In genomic region chr6:124836411-124836810, GRCm38 (mm10) we compare ENCODE assay signal across 31 mouse cellular contexts. TPM values are rescaled to one million over a fixed set of nuclear protein-coding genes. Genes with fewer than 3 reads are reported as not detected.
DNase-seq lines count a peak whose midpoint lies in the region; ATAC-seq and TF ChIP-seq lines count a peak whose summit lies in the region.
"Had no signal": no experiment of that assay in that cellular context is flagged by ENCODE, and none has a peak within 500 bp of the region (broad histone marks: within the 10 kb centered on the region; RNA-seq: fewer than 3 reads in every experiment).

No protein-coding gene starts in this region.

- peaks cover 32% of the 10 kb centered on the region for H3K36me3 ChIP-seq in embryonic facial prominence, embryonic 13.5 days
- H3K36me3 ChIP-seq in embryonic facial prominence, embryonic 10.5 days (replicated peaks) = peaks cover 50% of the 10 kb centered on the region
- H3K36me3 ChIP-seq in kidney, postnatal 0 days (ENCODE audit: insufficient read depth, low read length) = no peaks in the 10 kb centered on the region
- H3K36me3 ChIP-seq in midbrain, embryonic 16.5 days (ENCODE audit: control insufficient read depth, insufficient read depth, low read length) = peaks cover 3% of the 10 kb centered on the region
- no peaks in the 10 kb centered on the region for H3K36me3 ChIP-seq in midbrain, embryonic 15.5 days (replicated peaks)

- H3K4me2 ChIP-seq in embryonic facial prominence, embryonic 13.5 days = no peak overlapping the region
- H3K4me2 ChIP-seq in kidney, postnatal 0 days (ENCODE audit: low read length) = no peak overlapping the region
- H3K4me2 ChIP-seq in midbrain, embryonic 16.5 days (ENCODE audit: low read length) = no peak overlapping the region
- no peak overlapping the region for H3K4me2 ChIP-seq in midbrain, embryonic 15.5 days
- H3K4me2 ChIP-seq: embryonic facial prominence, embryonic 15.5 days; heart, embryonic 11.5 days; liver, embryonic 12.5 days had no signal

- TF ChIP-seq CTCF in kidney, postnatal 0 days (IDR thresholded peaks at IDR 0.05; ENCODE audit: low read depth) = peak; percentile 20; the same call in 1 of the 2 replicates

- no peak for ATAC-seq in embryonic facial prominence, embryonic 13.5 days (ENCODE audit: insufficient number of reproducible peaks, insufficient read depth, low FRiP score, low TSS enrichment, low read depth)
- ATAC-seq in kidney, postnatal 0 days (replicated peaks; ENCODE audit: low FRiP score, low read depth) = no peak
- no peak for ATAC-seq in midbrain, embryonic 16.5 days
- no peak for ATAC-seq in midbrain, embryonic 15.5 days (replicated peaks)
- ATAC-seq: forebrain, embryonic 14.5 days; hindbrain, embryonic 16.5 days; intestine, postnatal 0 days; liver, embryonic 12.5 days; liver, postnatal 0 days had no signal

- H3K4me1 ChIP-seq in embryonic facial prominence, embryonic 13.5 days = peaks cover 37% of the 10 kb centered on the region
- peaks cover 77% of the 10 kb centered on the region for H3K4me1 ChIP-seq in embryonic facial prominence, embryonic 10.5 days
- 0 out of 2 replicates have a peak, but pooled peaks cover 5% of the 10 kb centered on the region for H3K4me1 ChIP-seq in kidney, postnatal 0 days (replicated peaks; ENCODE audit: insufficient read depth, low read length)
- H3K4me1 ChIP-seq in midbrain, embryonic 16.5 days (ENCODE audit: control insufficient read depth, insufficient read depth, low read length) = no peaks in the 10 kb centered on the region
- H3K4me1 ChIP-seq in midbrain, embryonic 15.5 days = peaks cover 15% of the 10 kb centered on the region

- DNase-seq in embryonic facial prominence, embryonic 10.5 days (ENCODE audit: low spot score) = no peak
- peak; percentile 33 for DNase-seq in kidney, postnatal 0 days (ENCODE audit: low spot score)
- no peak for DNase-seq in kidney, postnatal 10 days
- no peak for DNase-seq in embryo, embryonic 10.5 days (ENCODE audit: low spot score)
- no peak for DNase-seq in adipocyte (ENCODE audit: low spot score)
- DNase-seq: adrenal gland, postnatal 10 days; cerebellum, adult 8-10 months; cerebellum, postnatal 36 days; gastrocnemius, adult 2 months; gastrocnemius, postnatal 36 days; heart, adult 18-20 months; heart, postnatal 10 days; kidney, postnatal 36 days; liver, postnatal 0 days; midbrain, embryonic 14.5 days; right cerebral cortex, postnatal 25 days; thymus, adult 2 months; thymus, postnatal 36 days had no signal

- no peak overlapping the region for H3K27ac ChIP-seq in embryonic facial prominence, embryonic 13.5 days
- no peak overlapping the region for H3K27ac ChIP-seq in embryonic facial prominence, embryonic 10.5 days (replicated peaks)
- H3K27ac ChIP-seq in kidney, postnatal 0 days = no peak overlapping the region
- no peak overlapping the region for H3K27ac ChIP-seq in midbrain, embryonic 16.5 days (ENCODE audit: low read length)
- no peak overlapping the region for H3K27ac ChIP-seq in midbrain, embryonic 15.5 days
- H3K27ac ChIP-seq: embryonic facial prominence, embryonic 15.5 days; gastrocnemius, adult 2 months; layer of hippocampus, adult 2 months; left cerebral cortex, adult 2 months; liver, embryonic 12.5 days had no signal

- no peak overlapping the region for H3K4me3 ChIP-seq in embryonic facial prominence, embryonic 13.5 days
- no peak overlapping the region for H3K4me3 ChIP-seq in embryonic facial prominence, embryonic 10.5 days
- no peak overlapping the region for H3K4me3 ChIP-seq in kidney, postnatal 0 days (replicated peaks; ENCODE audit: low read depth, low read length)
- H3K4me3 ChIP-seq in midbrain, embryonic 16.5 days (ENCODE audit: low read depth, low read length) = no peak overlapping the region
- H3K4me3 ChIP-seq in midbrain, embryonic 15.5 days = no peak overlapping the region
- H3K4me3 ChIP-seq: embryonic facial prominence, embryonic 15.5 days; gastrocnemius, adult 2 months; layer of hippocampus, adult 2 months; left cerebral cortex, adult 2 months; liver, embryonic 12.5 days had no signal

- 75% methylated on average over 7 of the region's 7 CpGs for WGBS in embryonic facial prominence, embryonic 13.5 days
- 86% methylated on average over 7 of the region's 7 CpGs for WGBS in embryonic facial prominence, embryonic 10.5 days
- WGBS in kidney, postnatal 0 days = 63% methylated on average over 7 of the region's 7 CpGs
- WGBS in midbrain, embryonic 16.5 days = 82% methylated on average over 7 of the region's 7 CpGs
- WGBS in midbrain, embryonic 15.5 days = 86% methylated on average over 7 of the region's 7 CpGs

- no peaks in the 10 kb centered on the region for H3K27me3 ChIP-seq in embryonic facial prominence, embryonic 13.5 days
- peaks cover 14% of the 10 kb centered on the region for H3K27me3 ChIP-seq in embryonic facial prominence, embryonic 10.5 days (replicated peaks; ENCODE audit: low read depth, poor library complexity, severe bottlenecking)
- no peaks in the 10 kb centered on the region for H3K27me3 ChIP-seq in kidney, postnatal 0 days (ENCODE audit: insufficient read depth, low read length)
- no peaks in the 10 kb centered on the region for H3K27me3 ChIP-seq in midbrain, embryonic 16.5 days (ENCODE audit: control insufficient read depth, insufficient read depth, low read depth, low read length)
- H3K27me3 ChIP-seq in midbrain, embryonic 15.5 days (replicated peaks) = no peaks in the 10 kb centered on the region
- H3K27me3 ChIP-seq: CH12.LX; embryonic facial prominence, embryonic 15.5 days had no signal

- no peaks in the 10 kb centered on the region for H3K9me3 ChIP-seq in embryonic facial prominence, embryonic 13.5 days
- H3K9me3 ChIP-seq in embryonic facial prominence, embryonic 10.5 days = no peaks in the 10 kb centered on the region
- no peaks in the 10 kb centered on the region for H3K9me3 ChIP-seq in kidney, postnatal 0 days (replicated peaks; ENCODE audit: low read length)
- H3K9me3 ChIP-seq in midbrain, embryonic 16.5 days (replicated peaks; ENCODE audit: control insufficient read depth, low read length, poor library complexity, severe bottlenecking) = no peaks in the 10 kb centered on the region
- no peaks in the 10 kb centered on the region for H3K9me3 ChIP-seq in midbrain, embryonic 15.5 days
- H3K9me3 ChIP-seq: embryonic facial prominence, embryonic 15.5 days; liver, embryonic 12.5 days had no signal

- H3K9ac ChIP-seq in embryonic facial prominence, embryonic 13.5 days = 0 out of 2 replicates have a peak overlapping the region, but pooled peaks have one; percentile 32
- no peak overlapping the region for H3K9ac ChIP-seq in kidney, postnatal 0 days (ENCODE audit: low read depth, low read length)
- 0 out of 2 replicates have a peak overlapping the region, but pooled peaks have one; percentile 20 for H3K9ac ChIP-seq in midbrain, embryonic 16.5 days (ENCODE audit: low read depth, low read length)
- no peak overlapping the region for H3K9ac ChIP-seq in midbrain, embryonic 15.5 days
- H3K9ac ChIP-seq: embryonic facial prominence, embryonic 15.5 days; liver, embryonic 12.5 days; liver, postnatal 0 days had no signal

RNA-seq across cellular contexts. Expression of gene Gnb3, which starts 3.7 kb away (rescaled TPM):
- polyA plus RNA-seq in embryonic facial prominence, embryonic 13.5 days (2015; fragmentation: Nextera tagmentation; extraction: Ambion mirVana) = 0.25 and 0.52 TPM in 2 replicates
- 0.60 and 0.97 TPM in 2 replicates for polyA plus RNA-seq in embryonic facial prominence, embryonic 10.5 days (2016; fragmentation: Nextera tagmentation; extraction: Ambion mirVana)
- polyA plus RNA-seq in kidney, postnatal 0 days (2015; fragmentation: Nextera tagmentation; extraction: Ambion mirVana) = 0.98 and 1.2 TPM in 2 replicates
- polyA plus RNA-seq in midbrain, embryonic 16.5 days (2015; fragmentation: Nextera tagmentation; extraction: Ambion mirVana) = 2.3 and 2.4 TPM in 2 replicates
- polyA plus RNA-seq in midbrain, embryonic 15.5 days (2015; fragmentation: Nextera tagmentation; extraction: Ambion mirVana) = 2.6 and 2.8 TPM in 2 replicates
- polyA plus RNA-seq: C2C12 had no signal

RNA-seq across cellular contexts. Expression of gene Cdca3, which starts 7.1 kb away (rescaled TPM):
- polyA plus RNA-seq in embryonic facial prominence, embryonic 13.5 days (2015; fragmentation: Nextera tagmentation; extraction: Ambion mirVana) = 142 and 184 TPM in 2 replicates
- polyA plus RNA-seq in embryonic facial prominence, embryonic 10.5 days (2016; fragmentation: Nextera tagmentation; extraction: Ambion mirVana) = 225 and 238 TPM in 2 replicates
- polyA plus RNA-seq in kidney, postnatal 0 days (2015; fragmentation: Nextera tagmentation; extraction: Ambion mirVana) = 85.1 and 91.2 TPM in 2 replicates
- 18.2 and 19.5 TPM in 2 replicates for polyA plus RNA-seq in midbrain, embryonic 16.5 days (2015; fragmentation: Nextera tagmentation; extraction: Ambion mirVana)
- 23.2 and 32.9 TPM in 2 replicates for polyA plus RNA-seq in midbrain, embryonic 15.5 days (2015; fragmentation: Nextera tagmentation; extraction: Ambion mirVana)

RNA-seq across cellular contexts. Expression of gene Usp5, which starts 7.1 kb away (rescaled TPM):
- polyA plus RNA-seq in embryonic facial prominence, embryonic 13.5 days (2015; fragmentation: Nextera tagmentation; extraction: Ambion mirVana) = 149 and 163 TPM in 2 replicates
- 191 and 212 TPM in 2 replicates for polyA plus RNA-seq in embryonic facial prominence, embryonic 10.5 days (2016; fragmentation: Nextera tagmentation; extraction: Ambion mirVana)
- polyA plus RNA-seq in kidney, postnatal 0 days (2015; fragmentation: Nextera tagmentation; extraction: Ambion mirVana) = 96.6 and 106 TPM in 2 replicates
- 220 and 223 TPM in 2 replicates for polyA plus RNA-seq in midbrain, embryonic 16.5 days (2015; fragmentation: Nextera tagmentation; extraction: Ambion mirVana)
- polyA plus RNA-seq in midbrain, embryonic 15.5 days (2015; fragmentation: Nextera tagmentation; extraction: Ambion mirVana) = 233 and 234 TPM in 2 replicates

RNA-seq across cellular contexts. Expression of gene P3h3, which starts 21.1 kb away (rescaled TPM):
- 60.5 and 60.8 TPM in 2 replicates for polyA plus RNA-seq in embryonic facial prominence, embryonic 13.5 days (2015; fragmentation: Nextera tagmentation; extraction: Ambion mirVana)
- 12.2 and 17.0 TPM in 2 replicates for polyA plus RNA-seq in embryonic facial prominence, embryonic 10.5 days (2016; fragmentation: Nextera tagmentation; extraction: Ambion mirVana)
- polyA plus RNA-seq in kidney, postnatal 0 days (2015; fragmentation: Nextera tagmentation; extraction: Ambion mirVana) = 14.7 and 14.8 TPM in 2 replicates
- polyA plus RNA-seq in midbrain, embryonic 16.5 days (2015; fragmentation: Nextera tagmentation; extraction: Ambion mirVana) = 13.4 and 15.4 TPM in 2 replicates
- 16.1 and 18.1 TPM in 2 replicates for polyA plus RNA-seq in midbrain, embryonic 15.5 days (2015; fragmentation: Nextera tagmentation; extraction: Ambion mirVana)

RNA-seq across cellular contexts. Expression of gene Tpi1, which starts 22.3 kb away (rescaled TPM):
- 710 and 723 TPM in 2 replicates for polyA plus RNA-seq in embryonic facial prominence, embryonic 13.5 days (2015; fragmentation: Nextera tagmentation; extraction: Ambion mirVana)
- 829 and 899 TPM in 2 replicates for polyA plus RNA-seq in embryonic facial prominence, embryonic 10.5 days (2016; fragmentation: Nextera tagmentation; extraction: Ambion mirVana)
- 664 and 686 TPM in 2 replicates for polyA plus RNA-seq in kidney, postnatal 0 days (2015; fragmentation: Nextera tagmentation; extraction: Ambion mirVana)
- polyA plus RNA-seq in midbrain, embryonic 16.5 days (2015; fragmentation: Nextera tagmentation; extraction: Ambion mirVana) = 415 and 461 TPM in 2 replicates
- polyA plus RNA-seq in midbrain, embryonic 15.5 days (2015; fragmentation: Nextera tagmentation; extraction: Ambion mirVana) = 383 and 391 TPM in 2 replicates

Comparison
In these comparisons a context has a peak if more than half of its experiments do, and no peak if none do; other contexts are left out.
1. H3K9ac ChIP-seq: peak in embryonic facial prominence, embryonic 13.5 days (single experiment) and midbrain, embryonic 16.5 days (single experiment); none in kidney, postnatal 0 days (single experiment) and midbrain, embryonic 15.5 days (single experiment).